Mouse (Mus musculus) bone marrow, adult 2 months (tissue): ENCODE results near the gene Myl4.

Experiments
- CTCF ChIP-seq: fragments of 200-500 bp; IDR thresholded peaks from 2 replicates; pipeline ENCODE4 v1.5.1; 2011; ENCODE audit warnings: low read length, control low read depth; ENCODE audit not compliant: control insufficient read depth, insufficient read depth
- POLR2A ChIP-seq: fragments of 200-500 bp; IDR thresholded peaks from 2 replicates; pipeline ENCODE4 v1.6.1; 2011; ENCODE audit warnings: low read depth, mild to moderate bottlenecking, control low read depth, low read length, borderline replicate concordance; ENCODE audit not compliant: control insufficient read depth

DNA sequence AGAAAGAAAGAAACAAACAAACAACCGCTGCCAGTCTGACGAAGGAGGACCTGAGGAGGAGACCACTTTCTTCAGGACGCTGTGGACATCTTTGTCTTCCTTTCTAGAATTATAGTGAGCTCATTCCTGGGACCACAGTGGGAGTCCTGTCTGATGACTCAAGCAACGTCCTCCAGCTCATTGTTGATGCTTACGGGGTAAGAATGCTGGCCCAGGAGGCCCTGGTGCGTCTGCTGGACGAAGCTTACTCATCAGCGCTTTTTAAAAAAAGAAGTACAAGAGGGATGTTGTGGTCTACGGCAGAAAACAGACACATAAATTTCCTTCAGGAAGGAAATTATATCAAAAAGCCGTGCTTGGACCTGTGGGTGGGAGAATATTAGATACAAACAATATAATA is 90.4 kb downstream of the Myl4 start:
- TF ChIP-seq CTCF (no peak), POLR2A (no peak)
